Mouse (Mus musculus): Measurements from ENCODE around the gene Ttc7.

The Ttc7 gene

GRCm38 (mm10) chr17:87369270-87369759, 86.6 kb downstream of the Ttc7 start:
- DNase-seq: no peak

DNA sequence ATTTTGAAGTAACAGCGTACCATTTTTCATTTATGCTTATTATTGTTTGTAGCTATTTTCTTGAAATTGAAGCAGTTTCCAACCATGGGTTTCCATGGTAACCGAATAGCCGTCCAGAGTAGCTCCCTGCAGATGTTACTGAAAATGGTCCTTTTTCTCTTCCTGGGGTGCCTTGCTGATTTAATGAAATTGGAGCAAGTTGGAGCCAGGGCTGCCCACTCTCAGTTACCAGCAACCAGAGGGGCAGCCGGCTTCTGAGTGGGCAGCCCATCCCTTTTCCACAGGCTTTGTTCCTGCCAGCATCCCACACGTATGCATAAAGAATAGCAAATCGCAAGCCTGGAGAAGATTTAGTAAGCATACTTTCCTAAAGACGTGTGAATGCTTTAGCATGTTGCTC, 89.5 kb downstream of the Ttc7 start:
- no peak for DNase-seq

GRCm38 (mm10) chr17:87373327-87373726, 90.6 kb downstream of the Ttc7 start:
- DNase-seq: no peak

DNA sequence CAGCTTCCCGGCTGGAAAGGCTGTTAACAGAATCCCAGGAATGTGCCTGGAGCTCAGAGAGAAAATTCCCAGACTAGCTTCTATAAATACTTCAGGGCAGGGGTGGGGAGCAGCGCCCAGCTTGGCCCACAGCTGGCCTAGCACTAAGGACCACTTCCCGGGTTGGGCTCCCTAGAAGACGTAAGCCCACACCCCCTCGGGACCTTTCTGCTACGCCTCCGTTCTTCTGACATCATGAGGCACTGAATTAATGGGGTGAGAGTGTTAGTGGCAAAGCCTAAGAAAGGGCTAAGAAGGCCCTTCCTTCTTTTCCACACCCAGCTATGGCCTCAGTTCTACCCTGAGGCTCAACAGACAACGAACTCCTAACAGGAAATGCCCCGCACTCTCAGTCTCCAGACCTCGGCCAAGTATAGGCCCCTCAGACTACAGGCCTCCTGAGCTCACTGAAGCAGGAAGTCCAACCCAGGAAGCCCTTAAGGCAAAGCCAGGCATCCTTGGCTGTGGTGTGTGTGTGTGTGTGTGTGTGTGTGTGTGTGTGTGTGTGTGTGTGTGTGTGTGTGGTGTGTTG, 93.3 kb downstream of the Ttc7 start:
- DNase-seq: no peak

- no peak for DNase-seq
Measured at GRCm38 (mm10) chr17:87376831-87377471, 94.3 kb downstream of the Ttc7 start.

- no peak for DNase-seq
Measured at GRCm38 (mm10) chr17:87377536-87377935, 94.8 kb downstream of the Ttc7 start.

DNA sequence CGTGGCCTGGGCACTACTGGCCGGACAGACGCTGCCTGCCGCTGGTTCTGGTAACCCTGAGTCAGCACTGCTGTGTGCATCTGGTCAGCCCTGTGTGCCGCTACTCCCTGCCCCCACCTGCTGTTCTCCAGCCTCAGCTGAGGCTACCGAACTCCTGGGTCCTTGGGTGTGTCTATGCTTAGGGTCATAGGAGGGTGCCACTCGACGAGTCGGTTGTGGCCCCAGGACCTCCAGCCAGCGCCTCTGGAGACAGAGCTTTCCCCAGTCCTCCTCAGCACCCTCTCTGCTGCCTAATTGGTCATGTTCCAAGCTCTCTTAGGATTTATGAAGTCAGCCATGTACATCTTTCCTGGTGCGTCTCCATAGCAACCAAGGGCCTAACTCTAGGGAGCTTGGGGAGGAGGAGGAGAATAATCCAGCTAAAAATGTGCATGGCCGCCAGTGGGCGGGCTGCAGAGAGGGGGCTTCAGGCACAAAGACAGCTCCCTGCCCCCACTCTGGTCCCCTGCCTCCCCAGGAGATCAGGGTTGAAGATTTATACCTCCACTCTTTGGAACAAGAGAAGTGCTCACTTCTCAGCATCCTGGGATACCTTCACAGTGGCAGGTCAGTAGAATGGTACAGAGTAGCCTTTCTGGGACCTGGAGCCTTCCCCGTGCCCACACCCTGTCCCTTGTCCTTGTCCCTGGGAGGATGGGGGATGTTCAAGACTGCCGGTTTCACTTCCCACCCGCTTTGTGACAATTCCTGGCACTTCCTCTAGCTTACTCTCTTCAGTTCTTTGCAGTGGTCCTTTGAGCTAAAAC, 95.9 kb downstream of the Ttc7 start:
- no peak for DNase-seq

GRCm38 (mm10) chr17:87379160-87379624, 96.5 kb downstream of the Ttc7 start:
- DNase-seq: no peak

DNA sequence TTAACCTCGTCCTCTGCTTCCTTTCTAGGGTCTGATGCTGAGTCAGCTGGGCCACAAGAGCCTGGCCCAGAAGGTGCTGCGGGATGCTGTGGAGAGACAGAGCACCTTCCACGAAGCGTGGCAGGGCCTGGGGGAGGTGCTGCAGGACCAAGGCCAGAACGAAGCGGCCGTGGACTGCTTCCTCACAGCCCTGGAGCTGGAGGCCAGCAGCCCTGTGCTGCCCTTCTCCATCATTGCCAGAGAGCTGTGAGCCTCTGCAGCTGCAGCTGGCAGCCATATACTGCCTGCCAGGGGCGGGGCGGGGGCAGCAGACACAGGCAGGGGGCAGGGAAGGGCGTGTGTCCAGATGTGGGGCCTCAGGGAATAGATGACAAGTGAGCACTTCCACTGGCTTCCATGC, 97.1 kb downstream of the Ttc7 start:
- no peak for DNase-seq

DNA sequence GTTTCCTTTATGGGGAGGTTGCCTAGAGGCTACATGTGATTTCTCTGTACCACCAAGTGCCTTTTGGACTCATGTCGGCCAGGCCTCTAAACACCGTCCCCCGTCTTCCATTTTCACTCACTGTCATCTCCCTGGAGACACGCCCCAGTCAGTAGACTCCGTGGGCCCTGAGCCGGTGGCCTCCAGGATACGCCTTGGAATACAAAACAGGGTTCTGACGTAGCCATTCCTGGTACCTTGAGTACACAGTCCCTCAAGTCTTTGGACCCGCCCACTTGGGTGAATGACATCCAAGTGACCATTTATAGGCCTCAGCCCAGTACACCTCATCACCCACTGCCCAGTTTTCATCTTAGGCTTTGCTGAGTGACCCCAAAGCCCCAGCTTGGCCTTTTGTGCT, 98.0 kb downstream of the Ttc7 start:
- DNase-seq: no peak

GRCm38 (mm10) chr17:87385835-87386234, 103.1 kb downstream of the Ttc7 start:
- no peak for DNase-seq

DNA sequence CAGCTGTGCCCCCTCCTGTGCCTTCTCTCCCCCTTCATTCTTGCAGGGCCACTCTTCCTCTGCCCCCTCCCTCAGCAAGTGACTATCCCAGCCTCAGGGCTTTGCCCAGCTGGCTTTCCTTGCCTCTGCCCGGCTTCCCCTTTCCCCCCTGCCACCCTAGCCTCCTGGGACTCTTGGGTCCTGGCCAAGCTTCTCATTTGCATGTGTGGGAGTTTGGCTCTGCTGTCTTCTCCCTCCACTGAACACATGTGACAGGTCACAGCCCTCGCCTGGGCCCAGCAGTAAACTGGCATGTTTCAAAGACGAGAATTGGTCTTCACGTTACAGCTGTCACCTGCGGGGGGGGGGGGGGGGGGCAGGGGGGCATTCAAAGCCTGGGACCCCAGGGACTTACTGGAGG, 104.4 kb downstream of the Ttc7 start:
- no peak for DNase-seq

DNA sequence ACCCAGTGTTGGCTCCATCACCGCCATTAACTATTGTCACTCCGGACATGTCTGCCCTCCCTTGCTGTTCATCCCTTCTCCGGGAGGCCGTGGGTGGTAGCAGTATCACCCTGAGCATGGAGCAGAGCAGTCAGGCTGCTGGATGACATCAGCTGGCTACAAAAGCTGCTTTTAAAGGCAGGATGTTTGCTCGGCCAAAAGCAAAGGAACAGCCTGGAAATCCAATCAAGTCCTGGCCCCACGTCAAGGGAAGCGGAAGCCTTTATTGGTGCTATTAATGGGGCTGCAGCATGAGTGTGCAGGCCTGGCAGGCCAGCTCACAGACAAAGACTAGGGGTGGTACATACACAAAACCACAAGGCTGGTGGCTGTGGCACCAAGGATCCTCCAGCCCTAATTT, 108.6 kb downstream of the Ttc7 start:
- no peak for DNase-seq

DNA sequence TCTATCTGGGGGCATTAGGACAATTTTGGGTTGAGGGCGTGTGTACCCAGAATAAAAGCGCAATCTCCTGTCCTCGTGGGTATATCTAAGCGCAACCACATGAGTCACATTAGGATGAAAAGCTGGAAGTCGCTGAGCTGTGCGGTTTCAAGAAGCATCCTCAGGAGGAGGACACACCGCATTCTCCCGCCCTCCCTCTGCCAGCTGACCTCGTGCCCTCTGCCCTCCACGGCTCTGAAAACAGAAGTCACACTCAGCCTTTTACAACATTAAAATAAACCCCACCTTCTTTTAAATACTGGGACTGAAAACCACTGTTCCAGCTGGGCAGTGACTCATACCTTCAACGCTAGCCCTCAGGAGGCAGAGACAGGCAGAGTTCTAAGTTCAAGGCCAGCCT, 114.4 kb downstream of the Ttc7 start:
- no peak for DNase-seq

DNA sequence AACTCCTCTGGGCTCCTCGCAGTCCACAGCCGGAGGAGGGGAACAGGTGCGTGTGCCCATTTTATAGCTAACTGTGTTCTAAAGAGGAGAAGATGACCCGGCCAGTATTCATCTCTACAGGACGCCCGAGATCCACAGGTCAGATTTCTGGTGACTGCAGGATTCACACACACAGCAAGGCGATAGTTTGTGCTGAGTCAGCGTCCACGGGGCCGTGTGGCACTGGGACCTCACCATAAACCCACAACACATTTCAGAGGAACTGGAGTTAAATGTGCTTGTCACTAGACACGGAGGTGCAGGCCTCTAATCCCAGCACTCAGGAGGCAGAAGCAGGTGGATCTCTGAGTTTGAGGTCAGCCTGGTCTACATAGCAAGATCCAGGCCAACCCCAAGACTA, 119.8 kb downstream of the Ttc7 start:
- DNase-seq: no peak

DNA sequence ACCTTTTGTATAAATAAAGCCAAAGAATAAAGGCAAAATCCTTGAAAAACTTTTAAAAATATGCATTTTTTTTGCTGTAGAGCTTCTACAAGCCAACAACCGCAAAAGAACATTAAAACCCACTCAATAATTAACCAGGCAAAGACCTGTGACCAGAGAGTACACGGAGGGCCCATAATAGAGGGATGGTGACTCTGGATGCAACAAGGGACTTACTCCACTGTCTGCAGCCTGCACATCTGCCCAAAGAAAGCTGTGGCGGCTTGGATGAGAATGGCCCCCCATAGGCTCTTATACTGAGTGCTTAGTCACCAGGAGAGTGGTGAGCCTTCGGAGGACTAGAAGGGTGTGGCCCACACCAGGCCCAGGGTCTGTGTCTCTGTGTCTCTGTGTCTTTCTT, 120.8 kb downstream of the Ttc7 start:
- no peak for DNase-seq

DNA sequence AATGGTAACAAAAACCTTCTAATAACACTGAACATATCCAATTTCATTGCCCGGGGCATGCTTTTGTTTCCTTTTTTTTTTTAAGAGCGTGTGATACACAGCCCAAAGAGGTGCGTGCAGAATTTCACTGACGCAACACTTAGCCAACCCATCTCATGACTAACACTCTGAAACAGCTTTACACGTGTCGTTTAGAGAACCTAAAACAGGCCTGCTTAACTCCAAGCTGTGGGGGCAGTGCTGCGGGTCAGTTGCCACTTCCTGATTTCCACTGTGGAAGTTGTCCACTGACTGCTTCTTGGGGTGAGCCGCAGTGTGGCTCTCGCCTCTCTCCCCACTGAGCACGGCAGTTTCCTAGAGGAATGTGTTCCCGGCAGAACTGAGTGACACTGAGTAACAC, 122.9 kb downstream of the Ttc7 start:
- no peak for DNase-seq

- DNase-seq: no peak
Measured at GRCm38 (mm10) chr17:87406646-87407045, 124.0 kb downstream of the Ttc7 start.

GRCm38 (mm10) chr17:87418082-87418481, 135.4 kb downstream of the Ttc7 start:
- no peak for DNase-seq

DNA sequence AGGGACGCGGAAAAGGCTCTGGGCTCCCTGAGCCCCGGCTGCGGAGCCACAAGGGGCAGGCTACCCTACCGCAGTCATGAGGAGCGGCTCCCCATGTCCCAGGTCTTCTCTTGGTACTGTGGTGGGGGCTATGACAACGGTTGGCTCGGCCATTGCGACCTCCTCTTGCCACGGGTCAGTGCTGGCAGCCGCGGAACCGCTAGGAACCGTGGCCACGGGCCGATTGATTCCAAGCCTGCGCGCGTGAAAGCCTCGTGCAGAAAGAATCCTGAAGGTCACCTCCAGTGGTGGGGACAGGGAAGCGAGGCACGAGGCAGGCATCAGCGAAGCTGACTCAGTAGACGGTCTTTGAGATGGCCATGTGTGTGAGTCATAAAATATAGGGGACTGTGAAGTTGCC, 144.8 kb downstream of the Ttc7 start, which contains the start of gene Stpg4:
Gene Stpg4 (minus strand): TSS at position 231 of the 400 bp plus-strand sequence.
- DNase-seq: no peak

DNA sequence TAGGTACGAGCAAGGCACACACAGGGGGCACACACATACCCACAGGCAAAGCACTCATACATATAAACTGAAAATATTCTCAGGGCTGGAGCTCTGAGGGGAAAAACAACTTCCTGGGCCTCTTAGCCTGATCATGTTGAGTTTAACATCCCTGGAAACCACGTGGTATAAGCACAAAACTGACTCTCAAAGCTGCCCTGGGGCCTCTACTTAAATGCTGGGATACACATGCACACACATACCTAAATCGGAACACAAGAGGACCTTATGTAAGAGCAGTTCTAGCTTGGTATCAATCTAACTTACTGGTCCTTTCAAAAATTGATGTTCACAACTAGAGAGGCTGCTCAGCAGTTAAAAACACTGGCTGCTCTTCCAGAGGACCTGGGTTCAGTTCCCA, 146.7 kb downstream of the Ttc7 start:
- DNase-seq: no peak

All from thymus, adult 18-20 months (tissue).